Mouse (Mus musculus) E14TG2a.4 (cell line): ENCODE results near the gene Auts2.

Experiments used
- H3K27me3 ChIP-seq: 2 replicates; pipeline ENCODE4 v1.6.1; 2014; ENCODE audit warnings: low read length, control low read depth; ENCODE audit not compliant: insufficient read depth
- H3K36me3 ChIP-seq: 2 replicates; pipeline ENCODE4 v1.6.1; 2014; ENCODE audit warnings: low read length, control low read depth; ENCODE audit not compliant: insufficient read depth
- H3K4me1 ChIP-seq: replicated peaks from 2 replicates; pipeline ENCODE4 v1.6.1; 2014; ENCODE audit warnings: low read depth, low read length, control low read depth
- H3K4me3 ChIP-seq: replicated peaks from 2 replicates; pipeline ENCODE4 v1.5.1; 2014; ENCODE audit warnings: mild to moderate bottlenecking, low read length
- H3K9me3 ChIP-seq: 2 replicates; pipeline ENCODE4 v1.6.1; 2014; ENCODE audit warnings: low read length, control low read depth
- CTCF ChIP-seq: conservative IDR thresholded peaks from 2 replicates; pipeline ENCODE4 v1.5.1; 2014; ENCODE audit warnings: low read length
- NANOG ChIP-seq: IDR thresholded peaks from 2 replicates; pipeline ENCODE4 v1.6.1; 2014; ENCODE audit warnings: borderline replicate concordance, low read length, mixed read lengths
- POU5F1 ChIP-seq: IDR thresholded peaks from 2 replicates; pipeline ENCODE4 v1.6.1; 2014; ENCODE audit warnings: low read length, borderline replicate concordance

Auts2 gene

GRCm38 (mm10) chr5:131558403-131559174 is 984.6 kb downstream of the Auts2 start:
- TF ChIP-seq POU5F1 (no peak), CTCF (no peak), NANOG (no peak)
- Histone ChIP-seq H3K9me3 (no peaks in the 10 kb centered on the region), H3K36me3 (no peaks in the 10 kb centered on the region), H3K27me3 (no peaks in the 10 kb centered on the region), H3K4me1 (peaks cover 53% of the 10 kb centered on the region), H3K4me3 (no peak overlapping the region)

- Histone ChIP-seq H3K4me1 (peaks cover 47% of the 10 kb centered on the region), H3K4me3 (no peak overlapping the region), H3K9me3 (no peaks in the 10 kb centered on the region), H3K27me3 (no peaks in the 10 kb centered on the region), H3K36me3 (no peaks in the 10 kb centered on the region)
- no peak for TF ChIP-seq POU5F1
Measured at GRCm38 (mm10) chr5:131557591-131558385, 985.4 kb downstream of the Auts2 start.

GRCm38 (mm10) chr5:131548932-131549563 is 994.1 kb downstream of the Auts2 start:
- TF ChIP-seq CTCF (no peak), NANOG (no peak)
- Histone ChIP-seq H3K36me3 (no peaks in the 10 kb centered on the region), H3K4me3 (no peak overlapping the region), H3K27me3 (peaks cover 13% of the 10 kb centered on the region), H3K4me1 (peaks cover 10% of the 10 kb centered on the region), H3K9me3 (peaks cover 6% of the 10 kb centered on the region)

GRCm38 (mm10) chr5:131547926-131548325 is 995.2 kb downstream of the Auts2 start:
- Histone ChIP-seq H3K36me3 (no peaks in the 10 kb centered on the region), H3K9me3 (peaks cover 12% of the 10 kb centered on the region), H3K4me1 (peaks cover 10% of the 10 kb centered on the region), H3K4me3 (no peak overlapping the region), H3K27me3 (peaks cover 13% of the 10 kb centered on the region)
- no peak for TF ChIP-seq NANOG
- TF ChIP-seq CTCF = no peak
- no peak for TF ChIP-seq POU5F1

GRCm38 (mm10) chr5:131546414-131546813 is 996.7 kb downstream of the Auts2 start:
- H3K9me3 ChIP-seq = peaks cover 12% of the 10 kb centered on the region

GRCm38 (mm10) chr5:131544381-131544780 is 998.8 kb downstream of the Auts2 start:
- Histone ChIP-seq H3K4me1 (peaks cover 3% of the 10 kb centered on the region; the same call in 1 of the 2 replicates), H3K36me3 (no peaks in the 10 kb centered on the region), H3K27me3 (peaks cover 14% of the 10 kb centered on the region; the same call in 1 of the 2 replicates), H3K4me3 (no peak overlapping the region), H3K9me3 (peaks cover 12% of the 10 kb centered on the region)
- TF ChIP-seq POU5F1 (no peak), NANOG (no peak), CTCF (no peak)

More at GRCm38 (mm10) chr5:131546414-131546813, 996.7 kb downstream of the Auts2 start:
- H3K36me3 ChIP-seq = no peaks in the 10 kb centered on the region
- no peak for TF ChIP-seq NANOG
- TF ChIP-seq CTCF = no peak
- no peak for TF ChIP-seq POU5F1
- H3K27me3 ChIP-seq = peaks cover 14% of the 10 kb centered on the region
- H3K4me1 ChIP-seq = peaks cover 3% of the 10 kb centered on the region; the same call in 1 of the 2 replicates
- no peak overlapping the region for H3K4me3 ChIP-seq

- H3K9me3 ChIP-seq = no peaks in the 10 kb centered on the region; the same call in 1 of the 2 replicates
- peak overlapping the region; percentile 91 for H3K4me3 ChIP-seq
- H3K36me3 ChIP-seq = 0 out of 2 replicates have a peak, but pooled peaks cover under 1% of the 10 kb centered on the region
- H3K27me3 ChIP-seq = peaks cover 11% of the 10 kb centered on the region; the same call in 1 of the 2 replicates
- no peak for TF ChIP-seq CTCF
- no peak for TF ChIP-seq NANOG
- TF ChIP-seq POU5F1 = no peak
- H3K4me1 ChIP-seq = peaks cover 23% of the 10 kb centered on the region
Measured at GRCm38 (mm10) chr5:131538311-131538915, 1004.7 kb downstream of the Auts2 start.

GRCm38 (mm10) chr5:131537831-131538310 is 1005.3 kb downstream of the Auts2 start:
- Histone ChIP-seq H3K4me3 (peak overlapping the region; percentile 91), H3K4me1 (peaks cover 29% of the 10 kb centered on the region), H3K9me3 (no peaks in the 10 kb centered on the region), H3K27me3 (peaks cover 10% of the 10 kb centered on the region; the same call in 1 of the 2 replicates), H3K36me3 (peaks cover 6% of the 10 kb centered on the region; the same call in 1 of the 2 replicates)
- TF ChIP-seq POU5F1 = no peak
- no peak for TF ChIP-seq NANOG
